ENCODE assay signal across 11 mouse cellular contexts in genomic region chr3:124587534-124587933, GRCm38 (mm10). TPM values are rescaled to one million over a fixed set of nuclear protein-coding genes. Genes with fewer than 3 reads are reported as not detected.
DNase-seq lines count a peak whose midpoint lies in the region; ATAC-seq lines count a peak whose summit lies in the region.
"Had no signal": no experiment of that assay in that cellular context is flagged by ENCODE, and none has a peak within 500 bp of the region (broad histone marks: within the 10 kb centered on the region; RNA-seq: fewer than 3 reads in every experiment).

No protein-coding gene starts in this region.

- H3K9me3 ChIP-seq in limb, embryonic 13.5 days = no peaks in the 10 kb centered on the region
- H3K9me3 ChIP-seq in limb, embryonic 10.5 days (replicated peaks) = no peaks in the 10 kb centered on the region
- no peaks in the 10 kb centered on the region for H3K9me3 ChIP-seq in midbrain, embryonic 16.5 days (replicated peaks; ENCODE audit: control insufficient read depth, low read length, poor library complexity, severe bottlenecking)

- H3K36me3 ChIP-seq in limb, embryonic 13.5 days = no peaks in the 10 kb centered on the region
- no peaks in the 10 kb centered on the region for H3K36me3 ChIP-seq in limb, embryonic 10.5 days
- H3K36me3 ChIP-seq in midbrain, embryonic 16.5 days (ENCODE audit: control insufficient read depth, insufficient read depth, low read length) = no peaks in the 10 kb centered on the region

- no peak overlapping the region for H3K9ac ChIP-seq in limb, embryonic 13.5 days
- no peak overlapping the region for H3K9ac ChIP-seq in midbrain, embryonic 16.5 days (ENCODE audit: low read depth, low read length)

- DNase-seq in cerebellum, adult 9-10 months = peak; percentile 39
- DNase-seq in cerebellum, adult 11 months = no peak
- DNase-seq in limb, embryonic 10.5 days (ENCODE audit: low spot score) = no peak
- DNase-seq in embryo, embryonic 10.5 days (ENCODE audit: low spot score) = peak; percentile 69
- no peak for DNase-seq in adrenal gland, postnatal 25 days
- DNase-seq in kidney, postnatal 10 days = no peak

- H3K4me3 ChIP-seq in limb, embryonic 13.5 days = no peak overlapping the region
- no peak overlapping the region for H3K4me3 ChIP-seq in limb, embryonic 10.5 days
- no peak overlapping the region for H3K4me3 ChIP-seq in midbrain, embryonic 16.5 days (ENCODE audit: low read depth, low read length)

- peak; percentile 32; the same call in 1 of the 2 replicates for ATAC-seq in limb, embryonic 13.5 days (ENCODE audit: low FRiP score, low read depth)
- peak; percentile 66 for ATAC-seq in midbrain, embryonic 16.5 days

- no peaks in the 10 kb centered on the region for H3K4me1 ChIP-seq in limb, embryonic 13.5 days
- H3K4me1 ChIP-seq in limb, embryonic 10.5 days = no peaks in the 10 kb centered on the region
- H3K4me1 ChIP-seq in midbrain, embryonic 16.5 days (ENCODE audit: control insufficient read depth, insufficient read depth, low read length) = no peaks in the 10 kb centered on the region

- 17% methylated on average over 3 of the region's 3 CpGs for WGBS in limb, embryonic 13.5 days
- 29% methylated on average over 3 of the region's 3 CpGs for WGBS in limb, embryonic 10.5 days
- WGBS in midbrain, embryonic 16.5 days = 11% methylated on average over 3 of the region's 3 CpGs

- H3K27me3 ChIP-seq in limb, embryonic 13.5 days = no peaks in the 10 kb centered on the region
- no peaks in the 10 kb centered on the region for H3K27me3 ChIP-seq in limb, embryonic 10.5 days (ENCODE audit: low read depth, poor library complexity, severe bottlenecking)
- no peaks in the 10 kb centered on the region for H3K27me3 ChIP-seq in midbrain, embryonic 16.5 days (ENCODE audit: control insufficient read depth, insufficient read depth, low read depth, low read length)

- no peak overlapping the region for H3K27ac ChIP-seq in limb, embryonic 13.5 days
- H3K27ac ChIP-seq in limb, embryonic 10.5 days = no peak overlapping the region
- H3K27ac ChIP-seq in midbrain, embryonic 16.5 days (ENCODE audit: low read length) = no peak overlapping the region

- no peak overlapping the region for H3K4me2 ChIP-seq in limb, embryonic 13.5 days (replicated peaks)
- no peak overlapping the region for H3K4me2 ChIP-seq in midbrain, embryonic 16.5 days (ENCODE audit: low read length)

RNA-seq across cellular contexts. Expression of gene 1700003H04Rik, which starts 6.6 kb away (rescaled TPM):
- not detected in 2 replicates for polyA plus RNA-seq in limb, embryonic 13.5 days (2015; fragmentation: Nextera tagmentation; extraction: Ambion mirVana)
- polyA plus RNA-seq in limb, embryonic 10.5 days (2016; fragmentation: Nextera tagmentation; extraction: Ambion mirVana) = not detected in 2 replicates
- polyA plus RNA-seq in midbrain, embryonic 16.5 days (2015; fragmentation: Nextera tagmentation; extraction: Ambion mirVana) = not detected in 2 replicates
- not detected in 2 replicates for total RNA-seq in adrenal gland, postnatal 25 days (2021)
- total RNA-seq: gastrocnemius, adult 8-10 months; layer of hippocampus, adult 18-20 months had no signal
- polyA plus RNA-seq: C2C12 had no signal

Comparison
In these comparisons a context has a peak if more than half of its experiments do, and no peak if none do; other contexts are left out.
1. DNase-seq: peak in cerebellum, adult 9-10 months (single experiment) and embryo, embryonic 10.5 days (single experiment); none in cerebellum, adult 11 months (single experiment), limb, embryonic 10.5 days (single experiment), adrenal gland, postnatal 25 days (single experiment) and kidney, postnatal 10 days (single experiment).